Mouse (Mus musculus) midbrain, embryonic 10.5 days (tissue): ENCODE data around the gene Kcnh1. TPM values are rescaled to one million over a fixed set of nuclear protein-coding genes. Genes with fewer than 3 reads are reported as not detected.

Experiments used
- DNase-seq: peaks from one replicate; pipeline ENCODE4 v3.0.0-alpha.2; 2017; ENCODE audit warnings: low spot score
- H3K27ac ChIP-seq: fragments of 300-500 bp; sonication (generic); replicated peaks from 2 replicates; pipeline ENCODE4 v1.5.1; 2016; ENCODE audit warnings: mild to moderate bottlenecking
- H3K27me3 ChIP-seq: fragments of 300-500 bp; sonication (generic); 2 replicates; pipeline ENCODE4 v1.6.1; 2016; ENCODE audit warnings: low read depth, mild to moderate bottlenecking; ENCODE audit not compliant: poor library complexity, severe bottlenecking
- H3K36me3 ChIP-seq: fragments of 300-500 bp; sonication (generic); 2 replicates; pipeline ENCODE4 v1.6.1; 2016; ENCODE audit warnings: mild to moderate bottlenecking, moderate library complexity
- H3K4me1 ChIP-seq: fragments of 300-500 bp; sonication (generic); 2 replicates; pipeline ENCODE4 v1.6.1; 2016
- H3K4me3 ChIP-seq: fragments of 300-500 bp; sonication (generic); 2 replicates; pipeline ENCODE4 v1.5.1; 2016; ENCODE audit warnings: mild to moderate bottlenecking, moderate library complexity
- H3K9me3 ChIP-seq: fragments of 300-500 bp; sonication (generic); replicated peaks from 2 replicates; pipeline ENCODE4 v1.6.1; 2016; ENCODE audit warnings: mild to moderate bottlenecking
- WGBS: fragments of 180-500 bp; shearing (Covaris S2); methylation state at CpG from one replicate; pipeline ENCODE4 v1.1.7; 2016; 5-methylcytosine and 5-hydroxymethylcytosine counted together
- polyA plus RNA-seq: library from polyadenylated mRNA; unstranded; fragments of >200 nt; fragmentation: Nextera tagmentation; extraction: Ambion mirVana; gene quantifications from 2 replicates; pipeline ENCODE4 v1.2.1, GENCODE M21; 2016

Kcnh1 gene
- polyA plus RNA-seq, 1 experiment from 2014 or later = 0.32 TPM

DNA sequence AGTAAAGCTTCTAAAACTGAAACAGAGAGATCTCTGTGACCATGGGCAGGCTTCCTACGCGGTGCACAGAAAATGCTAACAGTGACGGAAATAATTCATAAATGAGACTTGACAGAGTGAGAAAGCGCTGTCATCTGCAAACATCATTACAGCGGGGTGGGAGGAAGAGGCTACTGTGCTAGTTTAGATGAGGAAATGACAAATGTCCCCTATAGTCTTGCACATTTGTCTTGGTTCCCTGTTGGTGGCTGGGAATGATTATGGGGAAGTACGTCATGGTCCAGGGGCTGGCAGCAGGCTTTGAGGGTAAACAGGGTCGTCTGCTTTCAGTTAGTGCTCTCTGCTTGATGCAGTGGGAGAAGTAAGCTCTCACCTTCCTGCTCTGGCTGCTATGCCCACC, 346.6 kb downstream of the Kcnh1 start:
- no peaks in the 10 kb centered on the region for H3K9me3 ChIP-seq
- H3K4me3 ChIP-seq = no peak overlapping the region
- peaks cover 8% of the 10 kb centered on the region; the same call in 1 of the 2 replicates for H3K4me1 ChIP-seq
- WGBS = 83% methylated on average over 7 of the region's 7 CpGs
- DNase-seq = no peak
- H3K27me3 ChIP-seq = no peaks in the 10 kb centered on the region
- H3K27ac ChIP-seq = no peak overlapping the region
- no peaks in the 10 kb centered on the region for H3K36me3 ChIP-seq

GRCm38 (mm10) chr1:192542093-192542492, 351.5 kb downstream of the Kcnh1 start:
- H3K27me3 ChIP-seq = no peaks in the 10 kb centered on the region
- no peak overlapping the region for H3K4me3 ChIP-seq
- DNase-seq = no peak
- WGBS = 82% methylated on average over 2 of the region's 2 CpGs
- peaks cover 37% of the 10 kb centered on the region for H3K4me1 ChIP-seq
- no peaks in the 10 kb centered on the region for H3K36me3 ChIP-seq
- H3K27ac ChIP-seq = no peak overlapping the region
- no peaks in the 10 kb centered on the region for H3K9me3 ChIP-seq

GRCm38 (mm10) chr1:192543686-192544085, 353.1 kb downstream of the Kcnh1 start:
- no peak for DNase-seq
- H3K36me3 ChIP-seq = no peaks in the 10 kb centered on the region
- no peaks in the 10 kb centered on the region for H3K9me3 ChIP-seq
- H3K27me3 ChIP-seq = no peaks in the 10 kb centered on the region
- H3K4me1 ChIP-seq = peaks cover 37% of the 10 kb centered on the region
- WGBS = 87% methylated on average over 4 of the region's 4 CpGs
- no peak overlapping the region for H3K4me3 ChIP-seq
- H3K27ac ChIP-seq = peak overlapping the region; percentile 72

DNA sequence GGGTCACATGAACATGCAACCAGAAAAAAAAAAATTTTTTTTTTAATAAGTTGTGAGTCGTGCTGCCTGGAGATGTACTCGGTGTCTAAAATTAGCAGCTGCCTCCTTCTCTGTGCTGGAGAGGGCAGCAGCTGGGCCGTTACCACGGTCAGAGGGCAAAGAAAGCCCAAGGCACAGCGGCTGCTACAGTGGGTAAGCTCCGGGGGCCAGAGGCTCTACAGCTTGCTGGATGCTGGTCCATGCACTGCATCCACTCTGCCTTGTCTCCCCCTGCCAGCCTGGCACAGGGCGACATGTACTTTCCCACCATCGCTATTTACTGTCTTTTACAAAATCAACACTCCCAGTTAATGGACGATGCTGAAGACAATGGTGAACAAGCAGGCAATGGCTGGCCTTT, 353.5 kb downstream of the Kcnh1 start:
- H3K27ac ChIP-seq = peak overlapping the region; percentile 72
- no peak for DNase-seq
- 86% methylated on average over 9 of the region's 9 CpGs for WGBS
- no peaks in the 10 kb centered on the region for H3K36me3 ChIP-seq
- H3K4me1 ChIP-seq = peaks cover 37% of the 10 kb centered on the region
- no peaks in the 10 kb centered on the region for H3K9me3 ChIP-seq
- no peaks in the 10 kb centered on the region for H3K27me3 ChIP-seq
- no peak overlapping the region for H3K4me3 ChIP-seq

GRCm38 (mm10) chr1:192544901-192545300, 354.3 kb downstream of the Kcnh1 start:
- peak overlapping the region; percentile 72 for H3K27ac ChIP-seq
- no peak overlapping the region for H3K4me3 ChIP-seq
- no peaks in the 10 kb centered on the region for H3K36me3 ChIP-seq
- H3K4me1 ChIP-seq = peaks cover 37% of the 10 kb centered on the region
- 63% methylated on average over 7 of the region's 7 CpGs for WGBS
- H3K27me3 ChIP-seq = no peaks in the 10 kb centered on the region
- no peak for DNase-seq
- no peaks in the 10 kb centered on the region for H3K9me3 ChIP-seq

- no peak for DNase-seq
These were observed 356.3 kb downstream of the Kcnh1 start for GRCm38 (mm10) chr1:192546843-192547242.

GRCm38 (mm10) chr1:192550561-192550960, 360.0 kb downstream of the Kcnh1 start:
- H3K4me3 ChIP-seq = no peak overlapping the region
- DNase-seq = no peak
- H3K27ac ChIP-seq = no peak overlapping the region
- no peaks in the 10 kb centered on the region for H3K36me3 ChIP-seq
- 86% methylated on average over 3 of the region's 3 CpGs for WGBS
- no peaks in the 10 kb centered on the region for H3K9me3 ChIP-seq
- no peaks in the 10 kb centered on the region for H3K27me3 ChIP-seq
- 0 out of 2 replicates have a peak, but pooled peaks cover 5% of the 10 kb centered on the region for H3K4me1 ChIP-seq

More at GRCm38 (mm10) chr1:192546843-192547242, 356.3 kb downstream of the Kcnh1 start:
- Histone ChIP-seq H3K36me3 (no peaks in the 10 kb centered on the region), H3K4me3 (no peak overlapping the region), H3K27ac (no peak overlapping the region), H3K4me1 (peaks cover 32% of the 10 kb centered on the region), H3K27me3 (no peaks in the 10 kb centered on the region), H3K9me3 (no peaks in the 10 kb centered on the region)
- 45% methylated on average over 1 of the region's 1 CpGs for WGBS

DNA sequence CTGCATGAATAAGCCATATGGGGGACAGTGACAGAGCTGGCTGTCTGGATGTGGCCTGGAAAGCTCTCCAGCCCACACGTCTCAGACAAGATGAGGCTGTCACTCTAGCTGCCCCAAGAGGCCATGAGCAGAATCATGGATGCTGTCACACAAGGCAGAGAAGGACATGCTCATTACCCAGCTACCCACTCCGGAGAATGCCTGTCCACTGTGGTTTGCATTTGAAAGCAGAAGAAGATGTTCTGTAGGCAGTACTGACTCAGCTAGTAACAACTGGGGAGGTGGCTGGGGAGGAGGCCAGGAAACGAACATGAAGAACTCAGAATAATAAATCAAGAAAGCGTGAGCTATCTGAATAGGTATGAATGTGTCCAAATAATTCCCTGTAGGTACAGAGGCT, 364.9 kb downstream of the Kcnh1 start:
- Histone ChIP-seq H3K9me3 (no peaks in the 10 kb centered on the region), H3K27ac (no peak overlapping the region), H3K36me3 (no peaks in the 10 kb centered on the region), H3K4me1 (peaks cover 21% of the 10 kb centered on the region; the same call in 1 of the 2 replicates), H3K4me3 (no peak overlapping the region), H3K27me3 (no peaks in the 10 kb centered on the region)
- WGBS = 82% methylated on average over 4 of the region's 4 CpGs
- DNase-seq = no peak

DNA sequence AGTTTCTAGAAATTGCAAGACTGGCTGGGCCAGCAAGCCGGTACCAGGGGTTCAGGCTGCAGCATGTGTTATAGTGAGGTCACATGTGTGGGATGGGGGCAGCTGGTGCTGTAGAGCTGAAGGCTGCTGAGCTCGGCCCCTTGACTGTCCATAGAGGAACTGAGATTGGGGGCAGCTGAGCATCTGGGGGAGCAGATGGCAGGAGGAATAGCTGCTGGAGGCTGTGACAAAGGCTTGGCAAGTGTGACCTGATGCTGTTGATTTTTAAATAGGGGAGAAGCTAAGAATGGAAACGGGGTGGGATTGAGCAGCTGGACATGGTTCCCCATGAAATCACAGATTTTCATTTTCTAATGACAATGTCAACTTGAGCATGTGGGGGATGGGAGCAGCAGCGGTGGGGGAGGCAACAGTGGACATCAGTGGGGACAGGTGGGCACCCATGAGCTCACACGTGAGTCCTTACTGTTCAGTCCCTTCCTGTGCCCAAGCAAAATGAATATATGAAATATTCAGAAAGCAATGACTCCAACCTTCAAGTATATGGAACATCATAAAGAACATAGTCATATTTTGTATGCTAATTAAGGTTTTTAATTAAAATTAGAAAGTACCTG, 367.5 kb downstream of the Kcnh1 start:
- H3K36me3 ChIP-seq = no peaks in the 10 kb centered on the region
- peaks cover 21% of the 10 kb centered on the region; the same call in 1 of the 2 replicates for H3K4me1 ChIP-seq
- H3K27me3 ChIP-seq = no peaks in the 10 kb centered on the region
- H3K4me3 ChIP-seq = no peak overlapping the region
- no peak for DNase-seq
- WGBS = 66% methylated on average over 5 of the region's 5 CpGs
- no peaks in the 10 kb centered on the region for H3K9me3 ChIP-seq
- peak overlapping the region; percentile 38 for H3K27ac ChIP-seq

DNA sequence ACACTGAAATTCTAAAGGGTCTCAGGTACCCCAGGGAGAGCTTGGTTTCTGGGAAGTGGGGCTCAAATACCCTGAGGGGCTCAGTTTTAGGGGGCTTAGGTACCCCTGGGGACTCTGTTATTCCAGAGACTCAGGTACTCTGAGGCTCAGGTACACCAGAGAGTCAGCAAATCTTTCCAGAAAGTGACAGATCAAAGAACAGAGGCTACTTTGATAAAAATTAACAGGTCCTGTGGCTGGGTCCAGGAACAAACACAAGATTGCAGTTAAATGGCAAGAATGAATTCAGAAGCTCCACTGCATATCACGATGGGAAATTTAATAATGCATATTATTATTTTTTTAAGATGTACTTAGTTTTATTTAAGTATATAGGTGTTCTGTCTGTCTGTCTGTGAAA, 368.8 kb downstream of the Kcnh1 start:
- no peak overlapping the region for H3K27ac ChIP-seq
- DNase-seq = no peak
- no peaks in the 10 kb centered on the region for H3K9me3 ChIP-seq
- no peaks in the 10 kb centered on the region for H3K36me3 ChIP-seq
- H3K27me3 ChIP-seq = no peaks in the 10 kb centered on the region
- 90% methylated on average over 1 of the region's 1 CpGs for WGBS
- no peak overlapping the region for H3K4me3 ChIP-seq
- peaks cover 21% of the 10 kb centered on the region; the same call in 1 of the 2 replicates for H3K4me1 ChIP-seq

Other genes starting within 250 kb of the Kcnh1 start
- gene Rd3, start 213.4 kb upstream of the Kcnh1 start, polyA plus RNA-seq = 0.62 and 0.82 TPM in 2 replicates
- gene Traf5, start 98.2 kb upstream of the Kcnh1 start, polyA plus RNA-seq = 3.3 and 3.6 TPM in 2 replicates
- 16.0 and 19.0 TPM in 2 replicates for gene Rcor3, start 52.7 kb upstream of the Kcnh1 start, polyA plus RNA-seq